Mouse (Mus musculus) brain, embryonic 18.5 days (tissue): ENCODE measurements at regions not wholly inside any gene's neighbourhood (a gene's known extent, or its start where the extent isn't known, plus 50 kb on each side); places are given as distances from the start of the nearest gene placed in this dataset.

ENCODE experiments used
- DNase-seq: peaks from one replicate; pipeline ENCODE4 v3.0.0-alpha.2; 2012; ENCODE audit warnings: low read depth, low spot score

GRCm38 (mm10) chr1:77933095-77933766 is 263.7 kb downstream of the Pax3 start:
- no peak for DNase-seq

GRCm38 (mm10) chr1:77932226-77932625 is 264.7 kb downstream of the Pax3 start:
- DNase-seq = no peak

DNA sequence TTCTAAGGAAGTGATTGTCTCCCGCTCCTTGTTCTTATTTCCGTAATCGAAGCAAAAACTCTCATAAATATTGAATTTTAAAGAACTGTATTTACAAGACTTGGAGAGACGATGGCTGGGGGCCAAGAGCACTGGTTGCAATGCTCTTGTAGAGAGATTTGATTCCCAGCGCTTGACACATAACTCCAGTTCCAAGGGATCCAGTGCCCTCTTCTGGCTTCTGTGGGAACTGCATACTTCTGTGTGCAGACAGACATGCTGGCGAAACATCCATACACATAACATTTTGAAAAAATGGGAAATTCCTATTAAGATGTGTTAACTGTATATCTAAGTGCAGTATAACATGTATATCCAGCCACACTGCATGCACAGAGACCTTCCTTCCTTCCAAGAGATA is 266.3 kb downstream of the Pax3 start:
- no peak for DNase-seq

DNA sequence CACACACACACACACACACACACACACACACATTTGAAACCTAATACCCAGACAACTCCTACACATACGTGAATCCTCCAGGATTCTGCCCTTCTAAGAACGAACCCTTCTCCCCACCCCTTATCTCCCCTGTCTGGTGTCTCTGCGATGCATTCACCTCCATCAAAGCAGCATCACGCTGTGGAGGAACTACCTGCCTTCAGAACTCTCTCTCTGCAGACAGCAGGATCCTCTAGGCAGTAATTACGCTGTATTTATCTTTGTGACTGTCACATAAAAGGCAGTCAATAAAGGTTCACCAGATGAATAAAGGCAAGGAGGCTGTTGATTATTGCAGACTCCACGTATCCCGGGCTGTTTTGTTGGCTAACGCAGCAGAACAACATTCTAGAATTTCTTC is 267.4 kb downstream of the Pax3 start:
- no peak for DNase-seq

DNA sequence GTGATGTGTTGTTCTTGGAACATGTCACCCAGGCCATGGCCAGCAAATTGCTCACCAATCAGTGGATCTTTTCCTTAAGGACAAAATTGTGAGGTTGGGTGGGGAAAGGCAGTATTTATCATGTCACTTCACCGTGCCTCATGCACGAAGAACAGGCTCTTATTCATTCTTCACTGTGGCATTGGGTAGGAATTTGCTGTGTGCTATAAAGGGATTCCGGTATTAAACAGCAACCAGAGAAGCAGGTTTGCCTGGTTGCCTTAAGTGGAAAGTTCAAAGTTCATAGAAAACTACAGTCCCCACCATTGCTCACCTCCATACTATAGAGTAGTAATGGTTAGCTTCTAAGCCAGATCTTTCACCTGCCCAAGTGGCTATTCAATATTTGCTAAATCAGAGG is 270.8 kb downstream of the Pax3 start:
- DNase-seq = no peak

DNA sequence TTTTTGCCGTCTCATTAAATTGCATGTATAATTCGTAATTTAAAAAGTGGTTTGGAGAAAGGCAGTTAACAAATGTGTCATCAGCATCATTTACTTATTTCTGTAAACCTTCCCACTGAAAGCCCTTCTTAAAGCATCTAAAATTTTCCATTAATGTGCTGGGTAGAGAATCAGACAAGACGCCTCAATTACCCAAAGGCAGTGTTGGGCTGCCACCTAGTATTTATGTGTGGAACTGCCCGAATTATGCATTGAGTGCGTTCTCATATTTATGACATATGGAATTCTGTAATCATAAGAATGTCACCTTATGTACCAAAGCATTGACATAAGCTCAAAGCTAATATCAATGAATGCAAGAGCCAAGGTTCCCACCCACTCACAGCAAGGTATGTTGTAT is 300.7 kb downstream of the Pax3 start:
- peak; percentile 55 for DNase-seq

GRCm38 (mm10) chr1:77879026-77879425 is 317.9 kb downstream of the Pax3 start:
- no peak for DNase-seq

DNA sequence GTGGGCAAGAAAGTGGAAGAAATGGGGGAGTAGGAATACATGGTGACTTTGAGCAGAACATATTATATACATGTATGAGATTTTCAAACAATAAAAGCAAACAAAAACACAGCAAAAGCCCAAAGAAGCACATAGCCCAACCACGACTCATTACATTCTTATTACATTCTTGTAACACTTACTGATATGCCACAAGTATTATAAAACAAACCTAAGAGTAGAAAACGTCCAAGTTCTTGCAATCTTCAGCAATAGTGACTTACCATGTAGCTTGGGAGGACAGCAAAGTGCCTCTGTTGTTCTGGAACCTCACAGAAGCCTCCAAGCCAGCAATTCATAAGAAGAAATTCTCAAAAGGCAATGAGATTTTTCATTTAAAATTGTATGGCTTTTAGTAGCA is 326.8 kb downstream of the Pax3 start:
- no peak for DNase-seq

DNA sequence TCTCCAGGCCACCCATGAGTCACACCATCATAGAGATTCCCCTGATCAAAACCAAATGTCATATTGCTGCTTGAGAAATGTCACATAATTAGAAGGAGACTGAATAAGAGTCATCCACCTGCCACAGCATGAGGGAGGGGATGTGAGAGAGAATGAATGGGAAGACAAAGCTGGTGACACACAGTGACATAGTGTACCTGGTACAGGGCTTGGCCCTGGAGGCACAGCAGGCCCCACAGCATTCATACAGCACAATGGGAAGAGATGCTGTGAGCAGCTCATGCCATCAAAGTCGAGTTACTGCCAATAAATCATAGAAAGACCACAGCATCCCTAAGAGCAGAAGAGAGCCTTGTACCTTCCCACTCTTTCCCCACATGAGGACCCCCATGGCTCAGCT is 327.8 kb downstream of the Pax3 start:
- DNase-seq = peak; percentile 2

DNA sequence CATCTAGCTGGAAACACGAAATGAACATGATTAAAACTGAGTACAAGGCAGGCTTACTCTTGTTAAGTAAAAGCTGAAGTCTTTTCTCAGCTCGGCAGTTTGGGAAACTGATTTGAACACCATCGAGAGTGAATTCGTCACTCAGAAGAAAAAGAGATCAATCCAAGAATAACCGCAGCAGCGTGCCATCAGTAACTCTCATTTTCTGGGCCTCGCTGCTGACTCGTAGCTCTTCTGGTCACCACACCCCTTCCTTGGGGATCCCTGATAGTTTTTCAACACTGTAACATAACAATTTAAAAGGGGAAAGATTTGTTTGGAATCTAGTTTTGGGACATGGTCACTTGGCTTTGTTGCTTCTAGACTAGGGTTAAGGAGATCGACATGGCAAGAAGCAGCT is 337.0 kb downstream of the Pax3 start:
- no peak for DNase-seq

DNA sequence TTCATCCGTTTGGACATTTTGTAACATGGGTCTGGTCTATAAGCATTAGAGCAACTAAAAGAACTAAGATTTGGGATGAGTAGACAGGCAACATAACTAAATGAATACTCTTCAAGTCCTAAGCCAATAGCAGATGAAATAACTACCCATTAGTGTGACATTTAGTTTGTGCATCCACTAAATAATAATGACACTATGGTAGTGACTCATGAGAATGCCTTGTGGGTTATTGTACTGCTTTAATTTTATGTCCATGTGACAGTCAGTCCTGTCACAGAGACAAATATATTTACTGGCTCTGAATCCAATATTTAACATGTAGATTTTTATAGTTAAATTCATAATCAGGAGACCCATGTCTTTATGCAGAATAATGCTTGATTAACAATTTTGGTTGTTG is 339.5 kb upstream of the Epha4 start:
- no peak for DNase-seq

DNA sequence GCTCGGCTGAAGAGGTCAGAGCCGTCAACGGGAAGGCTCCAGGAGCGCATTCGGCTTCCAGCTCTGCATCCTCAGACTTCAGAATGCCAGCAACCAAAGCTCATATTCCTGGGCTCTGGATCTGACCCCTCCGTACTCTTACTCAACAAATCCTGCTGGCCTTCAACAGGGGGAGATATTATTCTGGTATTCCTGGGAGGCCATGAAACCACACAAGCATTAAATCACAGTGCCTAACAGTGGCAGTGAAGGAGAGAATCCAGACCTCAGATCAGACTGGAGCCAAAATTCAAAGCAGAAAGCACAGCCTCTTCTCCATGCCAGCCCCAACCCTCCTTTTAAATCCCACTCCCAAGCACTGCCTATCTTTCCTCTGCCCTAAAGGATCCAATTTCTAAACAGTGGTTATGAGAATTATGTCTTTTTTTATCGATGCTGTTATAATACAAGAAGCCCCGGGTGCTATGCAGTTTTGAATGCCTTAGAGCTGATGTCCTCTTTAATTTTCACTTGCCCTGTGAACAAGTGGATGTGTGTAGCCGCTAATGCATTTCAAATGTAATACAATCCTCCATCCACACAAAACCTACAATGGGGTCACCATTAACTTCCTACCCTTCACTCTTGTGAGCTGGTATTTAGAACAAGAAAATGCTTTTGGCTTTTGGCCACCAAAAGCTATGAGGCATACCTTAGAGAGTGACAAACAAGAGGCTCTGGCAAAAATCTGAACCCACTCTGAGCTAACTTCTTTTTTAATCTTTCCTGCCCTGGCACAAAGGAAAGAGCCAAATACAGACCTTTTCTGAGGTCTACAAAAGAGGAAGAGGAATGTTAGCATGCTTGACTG is 333.1 kb upstream of the Epha4 start:
- no peak for DNase-seq

- no peak for DNase-seq
Observed at GRCm38 (mm10) chr1:77846039-77846727, 331.3 kb upstream of the Epha4 start.

DNA sequence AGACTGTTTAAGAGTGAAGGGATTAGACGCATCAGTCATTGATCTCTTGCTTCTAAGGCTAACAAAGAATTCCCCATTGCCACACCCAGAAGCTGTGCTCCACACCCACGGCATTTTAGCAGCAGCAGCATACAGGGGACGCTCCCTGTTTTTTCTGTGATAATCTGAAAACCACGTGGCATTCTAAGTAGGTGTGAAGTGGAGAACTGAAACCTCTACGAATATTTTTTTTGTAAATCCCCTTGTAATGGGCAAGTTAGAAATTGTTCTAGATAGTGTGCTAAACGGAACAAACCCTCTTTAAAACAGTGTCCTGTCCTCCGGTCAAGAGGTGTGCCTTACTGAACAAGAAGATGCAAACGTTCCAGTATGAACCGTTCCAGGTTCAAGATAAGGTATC is 325.8 kb upstream of the Epha4 start:
- no peak for DNase-seq

- DNase-seq = no peak
Observed at GRCm38 (mm10) chr1:77832174-77832573, 317.3 kb upstream of the Epha4 start.

DNA sequence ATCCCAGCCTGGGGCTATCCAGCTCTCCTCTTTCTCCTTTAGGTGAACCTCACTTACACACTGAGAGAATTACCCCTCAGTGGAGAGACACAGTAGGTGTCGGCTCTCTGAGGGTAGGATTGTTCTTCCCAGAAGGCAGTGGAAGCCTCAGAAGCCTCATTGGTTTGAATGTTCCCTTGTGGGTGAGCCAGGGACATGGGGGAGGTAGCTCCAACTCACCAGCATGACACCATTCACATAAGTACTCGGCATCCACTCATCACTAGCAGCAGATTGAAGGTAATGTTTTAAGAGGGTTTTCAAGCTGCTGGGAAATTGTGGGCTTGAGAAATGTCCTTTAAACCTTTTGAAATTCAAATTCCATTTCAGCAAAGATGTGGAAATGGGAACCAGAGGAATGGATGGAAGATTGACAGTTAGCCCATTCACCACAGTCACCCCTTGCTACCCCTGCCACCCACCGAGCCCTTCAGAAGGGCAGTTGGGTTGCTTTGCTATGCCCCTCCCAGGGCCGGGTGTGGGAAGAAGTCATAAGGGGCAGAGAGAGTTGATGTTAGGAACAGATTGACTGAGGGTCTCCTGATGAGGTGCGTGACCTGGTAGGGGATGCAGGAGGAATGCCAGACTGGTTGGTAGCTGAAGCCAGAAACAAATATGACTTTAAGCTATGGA is 310.0 kb upstream of the Epha4 start:
- DNase-seq = no peak

DNA sequence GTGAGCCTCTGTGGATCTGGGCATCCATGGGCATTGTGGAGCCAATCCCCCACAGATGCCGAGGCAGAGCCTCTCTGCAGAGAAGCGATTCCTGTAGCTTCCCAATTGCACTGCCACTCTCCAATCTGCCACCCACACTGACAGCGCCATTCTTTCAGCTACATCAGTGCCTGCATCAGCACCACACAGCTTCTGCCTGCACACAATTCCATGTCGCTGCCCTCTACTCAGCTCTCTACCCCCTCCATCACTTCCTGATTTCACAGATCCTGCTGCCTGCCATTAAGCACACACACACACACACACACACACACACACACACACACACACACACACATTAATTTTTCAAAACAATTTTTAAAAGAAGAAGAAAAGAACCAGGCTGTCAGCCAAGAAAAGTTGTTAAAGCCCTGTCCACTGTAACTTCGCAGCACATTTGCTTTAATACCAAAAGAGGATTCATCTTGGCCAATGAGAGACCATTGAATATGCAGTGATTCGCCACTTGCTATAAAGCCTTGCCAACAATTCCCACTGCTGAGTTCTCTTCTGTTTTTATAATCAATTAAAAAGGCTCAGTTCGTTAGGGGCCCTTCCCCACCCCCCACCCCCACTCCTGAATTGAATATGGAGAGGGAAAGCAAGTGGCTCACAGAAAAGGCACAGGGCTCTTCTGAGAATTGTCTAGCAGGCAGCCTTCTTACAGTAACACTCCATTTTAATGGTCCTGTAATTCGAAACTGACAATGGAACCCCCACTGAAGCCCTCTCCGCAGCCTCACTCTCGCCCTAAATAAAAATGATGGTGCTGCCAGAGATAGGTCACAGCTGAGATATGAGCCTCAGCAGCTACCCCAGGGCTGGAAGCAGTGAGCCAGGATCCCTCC is 309.2 kb upstream of the Epha4 start:
- peak; percentile 55 for DNase-seq

DNA sequence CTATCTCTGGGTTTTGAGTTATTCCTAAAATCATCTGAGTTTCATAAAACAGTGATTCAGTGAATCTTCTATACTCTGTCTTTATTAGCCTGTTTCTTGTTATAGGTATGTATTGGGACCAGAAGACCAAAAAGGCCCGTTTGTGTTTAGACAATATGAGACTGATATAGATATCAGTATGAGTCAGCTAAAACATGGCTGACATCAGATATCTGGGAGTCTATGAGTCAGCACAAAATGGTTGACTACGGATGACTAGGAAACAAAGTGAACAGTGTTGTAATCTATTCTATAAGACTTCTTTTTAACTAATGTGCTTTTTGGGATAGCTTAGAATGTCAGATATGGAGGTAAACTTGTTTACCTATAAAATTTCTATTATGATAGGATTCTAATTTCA is 305.2 kb upstream of the Epha4 start:
- no peak for DNase-seq

DNA sequence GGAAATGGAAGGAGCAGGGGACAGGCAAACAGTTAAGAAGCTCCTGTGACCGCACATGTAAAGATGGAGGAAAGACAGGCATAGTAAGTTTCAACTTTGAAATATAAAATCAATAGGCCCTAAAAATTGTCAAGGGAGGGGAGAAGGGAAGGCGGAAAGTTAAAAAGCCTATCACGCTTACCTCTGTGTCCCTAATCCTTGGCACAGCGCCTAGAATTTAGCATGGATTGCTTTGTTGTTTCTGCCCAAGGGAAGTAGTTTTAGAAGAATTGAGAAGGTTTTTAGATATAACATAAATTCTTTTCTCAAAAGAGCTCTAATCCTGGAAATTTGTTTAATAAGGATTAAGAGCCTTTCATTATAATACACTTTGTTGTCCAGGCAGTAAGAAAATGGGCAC is 300.6 kb upstream of the Epha4 start:
- DNase-seq = no peak

DNA sequence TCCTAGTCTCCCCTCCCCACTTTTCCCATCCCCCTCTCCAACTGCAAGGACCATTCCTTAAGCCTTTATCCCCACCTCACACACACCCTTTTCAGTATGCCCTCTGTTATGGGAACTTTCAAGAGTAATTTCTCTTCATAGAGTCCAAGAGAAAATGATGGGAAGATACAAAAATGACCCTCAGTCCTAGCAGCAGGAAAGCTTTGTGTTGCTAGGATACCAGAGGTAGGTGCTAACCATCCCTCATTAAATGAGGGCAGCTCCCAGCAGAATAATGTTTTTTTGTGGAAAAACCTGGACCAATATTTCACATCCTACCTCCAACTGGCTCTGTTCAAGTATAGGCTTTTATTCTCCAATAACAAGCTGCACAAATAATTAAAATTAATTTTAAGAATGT is 296.7 kb upstream of the Epha4 start:
- no peak for DNase-seq

DNA sequence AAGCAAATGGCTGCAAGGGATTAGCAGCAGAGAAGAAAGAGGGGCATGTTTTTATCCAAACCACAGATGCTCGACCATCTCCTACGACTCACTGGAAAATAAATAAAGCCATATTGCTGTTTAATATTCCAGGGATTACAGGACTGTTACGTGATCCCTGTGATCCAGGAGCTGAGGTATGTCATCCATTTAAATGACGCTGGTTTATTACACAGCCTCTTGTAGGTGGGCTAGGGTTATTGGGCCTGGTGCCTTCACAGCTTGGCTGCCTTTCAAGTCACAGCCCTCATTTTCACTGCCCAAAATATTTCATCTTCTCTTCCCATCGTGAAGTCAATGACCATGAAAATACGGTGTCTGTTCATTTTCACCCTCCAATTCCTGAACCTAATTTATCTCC is 276.1 kb upstream of the Epha4 start:
- DNase-seq = no peak
